ENCODE assay signal across 8 mouse cellular contexts in the genomic region with DNA sequence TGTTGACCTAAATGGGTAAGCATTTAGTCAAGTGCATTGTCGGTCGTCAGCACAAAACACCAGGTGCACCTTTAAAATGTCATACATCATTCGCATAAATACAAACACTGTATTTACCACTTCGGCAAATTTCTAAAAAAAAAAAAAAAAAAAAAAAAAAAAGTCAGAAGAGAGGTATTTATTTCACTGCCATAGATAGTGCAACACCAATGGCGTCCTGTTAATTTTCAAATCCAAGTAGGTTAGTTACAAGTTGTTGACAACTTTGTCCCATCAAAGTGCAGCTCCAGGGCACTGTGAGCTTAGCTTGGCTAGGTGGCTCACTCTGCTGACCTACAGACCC. TPM values are rescaled to one million over a fixed set of nuclear protein-coding genes. Genes with fewer than 3 reads are reported as not detected.
DNase-seq lines count a peak whose midpoint lies in the region; ATAC-seq and TF ChIP-seq lines count a peak whose summit lies in the region.

No protein-coding gene starts in this region.

- peaks cover 9% of the 10 kb centered on the region for H3K4me1 ChIP-seq in heart, embryonic 12.5 days (replicated peaks)
- peaks cover 35% of the 10 kb centered on the region for H3K4me1 ChIP-seq in E14TG2a.4 (replicated peaks; ENCODE audit: low read depth, low read length)
- H3K4me1 ChIP-seq in forebrain, embryonic 15.5 days, result peaks cover 26% of the 10 kb centered on the region
- H3K4me1 ChIP-seq in liver, embryonic 16.5 days (ENCODE audit: control insufficient read depth, low read depth, low read length), result peaks cover 12% of the 10 kb centered on the region

- H3K4me2 ChIP-seq in heart, embryonic 12.5 days, result peak overlapping the region; percentile 71
- peak overlapping the region; percentile 72 for H3K4me2 ChIP-seq in forebrain, embryonic 15.5 days (replicated peaks)
- peak overlapping the region; percentile 61 for H3K4me2 ChIP-seq in liver, embryonic 16.5 days (ENCODE audit: low read depth, low read length)

- no peak for TF ChIP-seq CTCF in E14TG2a.4 (conservative IDR thresholded peaks at IDR 0.05; ENCODE audit: low read length)

- no peaks in the 10 kb centered on the region for H3K27me3 ChIP-seq in heart, embryonic 12.5 days (replicated peaks)
- no peaks in the 10 kb centered on the region for H3K27me3 ChIP-seq in E14TG2a.4 (ENCODE audit: insufficient read depth, low read length)
- no peaks in the 10 kb centered on the region for H3K27me3 ChIP-seq in forebrain, embryonic 15.5 days
- H3K27me3 ChIP-seq in liver, embryonic 16.5 days (ENCODE audit: control insufficient read depth, insufficient read depth, low read depth, low read length), result no peaks in the 10 kb centered on the region

- DNase-seq in heart, postnatal 14 days, result no peak
- DNase-seq in urinary bladder, postnatal 14 days (ENCODE audit: low spot score), result no peak
- no peak for DNase-seq in adrenal gland, adult 2 months
- no peak for DNase-seq in embryo, embryonic 9.5 days (ENCODE audit: extremely low spot score)

- peak overlapping the region; percentile 84 for H3K27ac ChIP-seq in heart, embryonic 12.5 days (ENCODE audit: poor library complexity, severe bottlenecking)
- H3K27ac ChIP-seq in forebrain, embryonic 15.5 days (replicated peaks), result peak overlapping the region; percentile 90
- H3K27ac ChIP-seq in liver, embryonic 16.5 days (ENCODE audit: low read length), result peak overlapping the region; percentile 94

- H3K36me3 ChIP-seq in heart, embryonic 12.5 days, result peaks cover 8% of the 10 kb centered on the region; the same call in 1 of the 2 replicates
- peaks cover 12% of the 10 kb centered on the region; the same call in 1 of the 2 replicates for H3K36me3 ChIP-seq in E14TG2a.4 (ENCODE audit: insufficient read depth, low read length)
- H3K36me3 ChIP-seq in forebrain, embryonic 15.5 days, result no peaks in the 10 kb centered on the region
- H3K36me3 ChIP-seq in liver, embryonic 16.5 days (ENCODE audit: control insufficient read depth, insufficient read depth), result no peaks in the 10 kb centered on the region

- WGBS in heart, embryonic 12.5 days, result 18% methylated on average over 5 of the region's 5 CpGs
- 11% methylated on average over 5 of the region's 5 CpGs for WGBS in forebrain, embryonic 15.5 days
- WGBS in liver, embryonic 16.5 days (ENCODE audit: insufficient replicate concordance), result 26% methylated on average over 5 of the region's 5 CpGs

- H3K9me3 ChIP-seq in heart, embryonic 12.5 days (replicated peaks), result no peaks in the 10 kb centered on the region
- peaks cover 5% of the 10 kb centered on the region; the same call in 1 of the 2 replicates for H3K9me3 ChIP-seq in E14TG2a.4 (ENCODE audit: low read length)
- no peaks in the 10 kb centered on the region for H3K9me3 ChIP-seq in forebrain, embryonic 15.5 days
- no peaks in the 10 kb centered on the region for H3K9me3 ChIP-seq in liver, embryonic 16.5 days (replicated peaks; ENCODE audit: control insufficient read depth, low read length)

- ATAC-seq in heart, embryonic 12.5 days (ENCODE audit: insufficient number of reproducible peaks, low FRiP score), result no peak; the same call in 1 of the 2 replicates
- ATAC-seq in forebrain, embryonic 15.5 days (replicated peaks), result no peak
- ATAC-seq in liver, embryonic 16.5 days (ENCODE audit: low read depth), result peak; percentile 66

- H3K9ac ChIP-seq in heart, embryonic 12.5 days, result peak overlapping the region; percentile 86
- H3K9ac ChIP-seq in forebrain, embryonic 15.5 days (replicated peaks), result peak overlapping the region; percentile 90
- peak overlapping the region; percentile 61 for H3K9ac ChIP-seq in liver, embryonic 16.5 days (ENCODE audit: low read depth, low read length)

- peak overlapping the region; percentile 78 for H3K4me3 ChIP-seq in heart, embryonic 12.5 days
- H3K4me3 ChIP-seq in E14TG2a.4 (replicated peaks; ENCODE audit: low read length), result peak overlapping the region; percentile 89
- peak overlapping the region; percentile 90 for H3K4me3 ChIP-seq in forebrain, embryonic 15.5 days
- H3K4me3 ChIP-seq in liver, embryonic 16.5 days (ENCODE audit: low read depth, low read length), result peak overlapping the region; percentile 94

- intact Hi-C loops in heart, postnatal 14 days (cut with DNase I), result loop anchor here (5.0 to 10.0 kb wide), 3 partner anchors 55 to 772 kb away; partner anchors contain the start of genes Arrdc3, Cetn3, Mblac2 and Polr3g

RNA-seq across cellular contexts. Expression of gene Lysmd3, which starts 0.5 kb away (rescaled TPM):
- 25.4 and 28.2 TPM in 2 replicates for polyA plus RNA-seq in heart, embryonic 12.5 days (2016; fragmentation: Nextera tagmentation; extraction: Ambion mirVana)
- total RNA-seq in heart, postnatal 14 days (2021), result 10 to 100 TPM; 13.1 to 19.0 TPM
- 20.7 and 23.6 TPM in 2 replicates for polyA plus RNA-seq in forebrain, embryonic 15.5 days (2015; fragmentation: Nextera tagmentation; extraction: Ambion mirVana)
- 18.7 and 19.0 TPM in 2 replicates for polyA plus RNA-seq in liver, embryonic 16.5 days (2015; fragmentation: Nextera tagmentation; extraction: Ambion mirVana)
- total RNA-seq in adrenal gland, adult 2 months (2021), result 10 to 100 TPM; 21.3 to 23.4 TPM
- 1.7 and 2.5 TPM in 2 replicates for polyA plus RNA-seq in adrenal gland, adult 2 months (2012; rRNA removed)

RNA-seq across cellular contexts. Expression of gene Adgrv1, which starts 24.0 kb away (rescaled TPM):
- 1.2 and 1.5 TPM in 2 replicates for polyA plus RNA-seq in heart, embryonic 12.5 days (2016; fragmentation: Nextera tagmentation; extraction: Ambion mirVana)
- total RNA-seq in heart, postnatal 14 days (2021), result under 1 TPM; 0.14 to 0.34 TPM
- 16.1 and 17.3 TPM in 2 replicates for polyA plus RNA-seq in forebrain, embryonic 15.5 days (2015; fragmentation: Nextera tagmentation; extraction: Ambion mirVana)
- polyA plus RNA-seq in liver, embryonic 16.5 days (2015; fragmentation: Nextera tagmentation; extraction: Ambion mirVana), result 0.17 and 0.19 TPM in 2 replicates
- total RNA-seq in adrenal gland, adult 2 months (2021), result 1 to 10 TPM; 1.2 to 2.0 TPM
- 0.58 and 0.79 TPM in 2 replicates for polyA plus RNA-seq in adrenal gland, adult 2 months (2012; rRNA removed)

RNA-seq across cellular contexts. Expression of gene Polr3g, which starts 53.8 kb away (rescaled TPM):
- 19.7 and 20.7 TPM in 2 replicates for polyA plus RNA-seq in heart, embryonic 12.5 days (2016; fragmentation: Nextera tagmentation; extraction: Ambion mirVana)
- total RNA-seq in heart, postnatal 14 days (2021), result 1 to 10 TPM; 1.9 to 2.0 TPM
- polyA plus RNA-seq in forebrain, embryonic 15.5 days (2015; fragmentation: Nextera tagmentation; extraction: Ambion mirVana), result 3.8 and 4.0 TPM in 2 replicates
- polyA plus RNA-seq in liver, embryonic 16.5 days (2015; fragmentation: Nextera tagmentation; extraction: Ambion mirVana), result 6.5 and 8.4 TPM in 2 replicates
- 1 to 10 TPM; 4.5 to 6.6 TPM for total RNA-seq in adrenal gland, adult 2 months (2021)
- polyA plus RNA-seq in adrenal gland, adult 2 months (2012; rRNA removed), result 1.4 TPM in 2 replicates

RNA-seq across cellular contexts. Expression of gene Mblac2, which starts 54.2 kb away (rescaled TPM):
- polyA plus RNA-seq in heart, embryonic 12.5 days (2016; fragmentation: Nextera tagmentation; extraction: Ambion mirVana), result 4.8 and 5.0 TPM in 2 replicates
- total RNA-seq in heart, postnatal 14 days (2021), result 1 to 10 TPM; 2.7 to 2.8 TPM
- 25.7 and 28.1 TPM in 2 replicates for polyA plus RNA-seq in forebrain, embryonic 15.5 days (2015; fragmentation: Nextera tagmentation; extraction: Ambion mirVana)
- 3.1 and 3.4 TPM in 2 replicates for polyA plus RNA-seq in liver, embryonic 16.5 days (2015; fragmentation: Nextera tagmentation; extraction: Ambion mirVana)
- total RNA-seq in adrenal gland, adult 2 months (2021), result 10 to 100 TPM; 10.6 to 12.4 TPM
- polyA plus RNA-seq in adrenal gland, adult 2 months (2012; rRNA removed), result 5.6 and 5.7 TPM in 2 replicates
